Mouse (Mus musculus) small intestine, adult 2 months (tissue): Measurements from ENCODE around the gene Adk. TPM values are rescaled to one million over a fixed set of nuclear protein-coding genes. Genes with fewer than 3 reads are reported as not detected.
"Not testable (repeated sequence)": the region's sequence is repeated elsewhere in the genome, so short reads cannot be mapped to it uniquely, and the experiment has no call there.

Experiments
- H3K27ac ChIP-seq: fragments of 200-500 bp; 2 replicates; pipeline ENCODE4 v1.5.1; 2012; ENCODE audit warnings: low read depth, low read length, control low read depth, inconsistent platforms; ENCODE audit not compliant: insufficient read depth
- H3K27me3 ChIP-seq: fragments of 200-500 bp; 2 replicates; pipeline ENCODE4 v1.6.1; 2012; ENCODE audit warnings: mild to moderate bottlenecking, moderate library complexity, low read length, inconsistent platforms; ENCODE audit not compliant: control insufficient read depth, insufficient read depth
- H3K36me3 ChIP-seq: fragments of 200-500 bp; 2 replicates; pipeline ENCODE4 v1.6.1; 2012; ENCODE audit warnings: mild to moderate bottlenecking, low read length, control low read depth, inconsistent platforms; ENCODE audit not compliant: control insufficient read depth, insufficient read depth
- H3K4me1 ChIP-seq: fragments of 200-500 bp; 2 replicates; pipeline ENCODE4 v1.6.1; 2012; ENCODE audit warnings: low read length, inconsistent platforms, mixed read lengths; ENCODE audit not compliant: control insufficient read depth, insufficient read depth, insufficient read length
- H3K4me3 ChIP-seq: fragments of 200-500 bp; 2 replicates; pipeline ENCODE4 v1.5.1; 2012; ENCODE audit warnings: low read depth, mild to moderate bottlenecking, control low read depth, inconsistent platforms, low read length, moderate library complexity
- CTCF ChIP-seq: fragments of 200-500 bp; IDR thresholded peaks from 2 replicates; pipeline ENCODE4 v1.5.1; 2012; ENCODE audit warnings: low read depth, mild to moderate bottlenecking, control low read depth, inconsistent platforms, low read length, moderate library complexity, mixed read lengths; ENCODE audit not compliant: insufficient replicate concordance, insufficient read length; ENCODE audit errors: extremely low read depth
- POLR2A ChIP-seq: fragments of 200-500 bp; IDR thresholded peaks from 2 replicates; pipeline ENCODE4 v1.6.1; 2012; ENCODE audit warnings: low read depth, mild to moderate bottlenecking, control low read depth, inconsistent platforms, low read length, moderate library complexity
- WGBS: fragments of 180-500 bp; shearing (Covaris S2); methylation state at CpG from one replicate; pipeline ENCODE4 v1.1.7; 2018; 5-methylcytosine and 5-hydroxymethylcytosine counted together
- polyA plus RNA-seq: library from polyadenylated mRNA; depleted of rRNA; stranded (reverse); fragments of >200 nt; gene quantifications from 2 replicates; pipeline ENCODE4 v1.2.3, GENCODE M21; 2012

The Adk gene
- polyA plus RNA-seq, 1 experiment: 37.6 TPM

GRCm38 (mm10) chr14:21479566-21479965, 427.2 kb downstream of the Adk start:
- no peaks in the 10 kb centered on the region for H3K27me3 ChIP-seq
- H3K4me1 ChIP-seq: peaks cover 3% of the 10 kb centered on the region; the same call in 1 of the 2 replicates
- TF ChIP-seq CTCF (no peak), POLR2A (no peak)
- H3K4me3 ChIP-seq: no peak overlapping the region
- 95% methylated on average over 8 of the region's 8 CpGs for WGBS
- H3K27ac ChIP-seq: no peak overlapping the region
- H3K36me3 ChIP-seq: no peaks in the 10 kb centered on the region

GRCm38 (mm10) chr14:21480191-21480590, 427.8 kb downstream of the Adk start:
- TF ChIP-seq CTCF (no peak), POLR2A (no peak)

GRCm38 (mm10) chr14:21481231-21481630, 428.9 kb downstream of the Adk start, which contains the start of gene Kat6b:
TSS of gene Kat6b (plus strand) at chr14:21481434.
- TF ChIP-seq CTCF (no peak), POLR2A (no peak)
- Histone ChIP-seq H3K4me1 (peaks cover 9% of the 10 kb centered on the region; the same call in 1 of the 2 replicates), H3K36me3 (no peaks in the 10 kb centered on the region), H3K4me3 (no peak within 1 kb of the TSS), H3K27ac (no peak within 1 kb of the TSS), H3K27me3 (no peaks in the 10 kb centered on the region)
- 96% methylated on average over 7 of the region's 7 CpGs for WGBS

More at GRCm38 (mm10) chr14:21480191-21480590, 427.8 kb downstream of the Adk start:
- H3K36me3 ChIP-seq: no peaks in the 10 kb centered on the region
- WGBS: 93% methylated on average over 5 of the region's 5 CpGs
- H3K27me3 ChIP-seq: no peaks in the 10 kb centered on the region
- H3K4me3 ChIP-seq: no peak overlapping the region
- no peak overlapping the region for H3K27ac ChIP-seq
- peaks cover 7% of the 10 kb centered on the region; the same call in 1 of the 2 replicates for H3K4me1 ChIP-seq

- Histone ChIP-seq H3K4me1 (peaks cover 9% of the 10 kb centered on the region; the same call in 1 of the 2 replicates), H3K4me3 (no peak overlapping the region), H3K27me3 (no peaks in the 10 kb centered on the region), H3K27ac (peak overlapping the region; percentile 50; the same call in 1 of the 2 replicates), H3K36me3 (no peaks in the 10 kb centered on the region)
- TF ChIP-seq POLR2A (no peak), CTCF (no peak)
- WGBS: 39% methylated on average over 2 of the region's 2 CpGs
Observed at GRCm38 (mm10) chr14:21484199-21484598, 431.8 kb downstream of the Adk start.

- WGBS: 27% methylated on average over 10 of the region's 10 CpGs
- Histone ChIP-seq H3K27me3 (no peaks in the 10 kb centered on the region), H3K4me3 (no peak overlapping the region), H3K4me1 (peaks cover 9% of the 10 kb centered on the region; the same call in 1 of the 2 replicates), H3K36me3 (no peaks in the 10 kb centered on the region), H3K27ac (peak overlapping the region; percentile 54)
- TF ChIP-seq POLR2A (no peak), CTCF (no peak)
Observed at GRCm38 (mm10) chr14:21484693-21485092, 432.3 kb downstream of the Adk start.

- H3K27ac ChIP-seq: no peak overlapping the region
- no peaks in the 10 kb centered on the region for H3K36me3 ChIP-seq
- WGBS: 95% methylated on average over 3 of the region's 3 CpGs
Observed at GRCm38 (mm10) chr14:21485961-21486520, 433.7 kb downstream of the Adk start.

GRCm38 (mm10) chr14:21487135-21487534, 434.8 kb downstream of the Adk start:
- not testable (repeated sequence) for H3K36me3 ChIP-seq, H3K4me3 ChIP-seq, H3K27ac ChIP-seq, H3K4me1 ChIP-seq, H3K27me3 ChIP-seq
- WGBS: 87% methylated on average over 2 of the region's 2 CpGs

More at GRCm38 (mm10) chr14:21485961-21486520, 433.7 kb downstream of the Adk start:
- no peak for TF ChIP-seq POLR2A
- TF ChIP-seq CTCF: no peak
- H3K27me3 ChIP-seq: no peaks in the 10 kb centered on the region
- H3K4me3 ChIP-seq: no peak overlapping the region
- H3K4me1 ChIP-seq: peaks cover 9% of the 10 kb centered on the region; the same call in 1 of the 2 replicates

GRCm38 (mm10) chr14:21488426-21489115, 436.2 kb downstream of the Adk start:
- H3K4me1 ChIP-seq, H3K27ac ChIP-seq, H3K4me3 ChIP-seq, H3K27me3 ChIP-seq, H3K36me3 ChIP-seq: not testable (repeated sequence)
- 85% methylated on average over 8 of the region's 9 CpGs for WGBS
